Comparison of ENCODE assay signal across 25 mouse cellular contexts in genomic region chr3:30464497-30464896, GRCm38 (mm10).
"Had no signal": no experiment of that assay in that cellular context is flagged by ENCODE, and none has a peak within 500 bp of the region (broad histone marks: within the 10 kb centered on the region; RNA-seq: fewer than 3 reads in every experiment).

No protein-coding gene starts in this region.

- H3K9ac ChIP-seq: heart, embryonic 12.5 days; hindbrain, embryonic 13.5 days; hindbrain, embryonic 15.5 days; kidney, embryonic 15.5 days; limb, embryonic 13.5 days; limb, embryonic 15.5 days; liver, embryonic 12.5 days; liver, embryonic 14.5 days had no signal

- ATAC-seq: hindbrain, postnatal 0 days; intestine, embryonic 16.5 days; liver, embryonic 12.5 days had no signal

- DNase-seq: gastrocnemius, adult 2 months; gastrocnemius, postnatal 10 days; gastrocnemius, postnatal 25 days; heart, adult 18-20 months; heart, postnatal 10 days; kidney, adult 11 months; kidney, adult 2 months; kidney, adult 9 months; kidney, postnatal 14 days; kidney, postnatal 36 days; layer of hippocampus, postnatal 36 days; left cerebral cortex, postnatal 4 days had no signal

- H3K36me3 ChIP-seq: heart, embryonic 10.5 days; heart, embryonic 12.5 days; hindbrain, embryonic 13.5 days; hindbrain, embryonic 15.5 days; kidney, embryonic 15.5 days; limb, embryonic 13.5 days; limb, embryonic 15.5 days; liver, embryonic 12.5 days had no signal

- H3K9me3 ChIP-seq: heart, embryonic 10.5 days; hindbrain, embryonic 13.5 days; hindbrain, embryonic 15.5 days; kidney, embryonic 15.5 days; limb, embryonic 13.5 days; limb, embryonic 15.5 days; liver, embryonic 12.5 days had no signal

- H3K4me3 ChIP-seq: gastrocnemius, adult 2 months; heart, embryonic 10.5 days; heart, embryonic 12.5 days; hindbrain, embryonic 13.5 days; hindbrain, embryonic 15.5 days; kidney, embryonic 15.5 days; layer of hippocampus, adult 2 months; limb, embryonic 13.5 days; limb, embryonic 15.5 days; liver, embryonic 12.5 days had no signal

- H3K4me2 ChIP-seq: heart, embryonic 12.5 days; hindbrain, embryonic 13.5 days; hindbrain, embryonic 15.5 days; kidney, embryonic 15.5 days; limb, embryonic 13.5 days; limb, embryonic 15.5 days; liver, embryonic 12.5 days had no signal

- H3K4me1 ChIP-seq: hindbrain, embryonic 13.5 days; hindbrain, embryonic 15.5 days; limb, embryonic 15.5 days; liver, embryonic 12.5 days had no signal

- H3K27me3 ChIP-seq: heart, embryonic 12.5 days; hindbrain, embryonic 15.5 days; limb, embryonic 13.5 days; limb, embryonic 15.5 days; liver, embryonic 12.5 days had no signal

- H3K27ac ChIP-seq: heart, embryonic 10.5 days; hindbrain, embryonic 13.5 days; hindbrain, embryonic 15.5 days; hindbrain, postnatal 0 days; kidney, embryonic 15.5 days; kidney, postnatal 0 days; layer of hippocampus, adult 2 months; limb, embryonic 13.5 days; limb, embryonic 15.5 days; liver, embryonic 12.5 days; liver, embryonic 14.5 days had no signal
